Mouse (Mus musculus) myocyte (in vitro differentiated cells): ENCODE results near the gene Zbtb38.

Source experiments
- CEBPB ChIP-seq: IDR thresholded peaks from 2 replicates; pipeline ENCODE4 v1.6.1; 2011; ENCODE audit warnings: mild to moderate bottlenecking, moderate library complexity; ENCODE audit not compliant: poor library complexity, insufficient read depth, severe bottlenecking
- E2F4 ChIP-seq: IDR thresholded peaks from one replicate; pipeline ENCODE4 v1.6.1; 2011; ENCODE audit warnings: mild to moderate bottlenecking, control low read depth, moderate library complexity; ENCODE audit not compliant: insufficient read depth
- POLR2A ChIP-seq: IDR thresholded peaks from one replicate; pipeline ENCODE4 v1.6.1; 2011; ENCODE audit warnings: low read depth, mild to moderate bottlenecking, control low read depth, moderate library complexity; ENCODE audit not compliant: insufficient read length
- SRF ChIP-seq: IDR thresholded peaks from one replicate; pipeline ENCODE4 v1.6.1; 2011; ENCODE audit warnings: low read depth; ENCODE audit not compliant: control insufficient read depth, insufficient read length
- TCF12 ChIP-seq: IDR thresholded peaks from one replicate; pipeline ENCODE4 v1.6.1; 2011; ENCODE audit warnings: mild to moderate bottlenecking, control low read depth; ENCODE audit not compliant: poor library complexity, insufficient read depth, severe bottlenecking
- USF1 ChIP-seq: IDR thresholded peaks from one replicate; pipeline ENCODE4 v1.6.1; 2011; ENCODE audit warnings: low read depth, mild to moderate bottlenecking, control low read depth, moderate library complexity

DNA sequence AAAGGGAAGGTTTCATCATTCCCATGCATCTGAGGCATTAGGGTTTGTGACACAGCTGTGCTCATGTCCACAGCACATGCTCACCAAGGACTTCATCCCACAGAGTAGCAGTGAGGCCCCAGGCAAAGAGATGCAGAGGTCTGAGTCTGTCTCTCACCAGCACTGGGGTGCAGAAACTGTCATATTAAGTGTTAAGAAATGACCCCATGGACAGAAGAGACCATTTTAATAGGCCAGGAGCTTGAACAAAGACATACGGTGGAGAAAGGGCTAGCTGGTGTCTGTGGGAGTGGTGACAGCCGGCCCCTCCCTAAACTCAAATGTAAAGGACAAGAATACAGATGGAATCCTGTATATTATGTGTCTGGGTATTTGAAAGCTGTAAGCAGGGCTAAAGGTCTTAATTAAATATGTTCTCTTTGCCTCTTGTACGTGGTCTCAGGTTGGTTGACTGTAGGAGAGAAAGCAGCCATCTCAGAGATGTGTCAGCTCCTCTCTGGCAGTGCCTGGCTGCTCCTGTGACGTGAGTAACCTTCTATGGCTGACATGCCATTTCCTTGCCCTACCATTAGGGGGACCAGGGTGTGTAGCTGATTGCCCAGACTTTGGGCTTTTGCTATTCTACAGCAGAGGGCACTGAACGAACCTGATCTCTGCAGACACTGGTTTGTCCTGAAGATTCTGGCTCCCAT lies 77.4 kb downstream of the Zbtb38 start:
- TF ChIP-seq POLR2A (no peak), E2F4 (no peak), SRF (no peak), CEBPB (no peak), USF1 (no peak), TCF12 (no peak)
